Mouse (Mus musculus) heart, adult 2 months (tissue): ENCODE measurements at regions not wholly inside any gene's neighbourhood (a gene's known extent, or its start where the extent isn't known, plus 50 kb on each side); places are given as distances from the start of the nearest gene placed in this dataset.

Experiments
- CTCF ChIP-seq: fragments of 200-600 bp; IDR thresholded peaks from 2 replicates; pipeline ENCODE4 v1.8.1; 2022; ENCODE audit warnings: antibody characterized with exemption, mild to moderate bottlenecking, moderate library complexity
- EP300 ChIP-seq: fragments of 200-500 bp; IDR thresholded peaks from 2 replicates; pipeline ENCODE4 v1.6.1; 2011; ENCODE audit warnings: low read depth, low read length, control low read depth; ENCODE audit not compliant: insufficient read depth
- POLR2A ChIP-seq: fragments of 200-500 bp; IDR thresholded peaks from 2 replicates; pipeline ENCODE4 v1.6.1; 2011; ENCODE audit warnings: mild to moderate bottlenecking, low read depth, low read length, control low read depth; ENCODE audit not compliant: insufficient read depth

DNA sequence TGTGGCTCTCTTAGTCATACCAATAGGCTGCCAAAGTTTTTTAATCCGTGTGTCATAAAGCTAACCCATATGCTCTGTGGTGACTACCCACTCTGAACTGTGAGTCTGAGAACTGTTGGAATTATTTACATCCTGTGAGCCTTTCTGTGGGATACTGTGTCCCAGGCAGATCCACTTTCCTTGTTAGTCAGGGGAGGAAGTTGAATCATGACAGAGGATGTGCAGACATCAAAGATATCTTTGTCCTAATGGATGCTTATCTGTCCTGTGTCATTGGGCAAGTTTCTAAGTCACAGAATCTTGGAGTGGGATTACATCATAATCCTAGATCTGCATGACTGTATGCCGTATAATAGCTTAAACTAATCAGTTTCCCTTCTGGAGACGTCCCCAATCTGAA, 254.4 kb upstream of the Zfp703 start:
- TF ChIP-seq POLR2A: no peak
- no peak for TF ChIP-seq CTCF
- no peak for TF ChIP-seq EP300
